Mouse (Mus musculus) adrenal gland, postnatal 4 days (tissue): ENCODE results near the gene Zdhhc8. TPM values are rescaled to one million over a fixed set of nuclear protein-coding genes. Genes with fewer than 3 reads are reported as not detected.
A peak's percentile ranks its signal among the peaks of the same experiment; 100 is the strongest.

Experiments
- DNase-seq, 2 experiments: peaks; one replicate each; pipeline ENCODE4 v3.0.0; 2021 to 2022; ENCODE audit warnings: low spot score in 2 of 2, mixed read lengths in 2 of 2
- long read RNA-seq, 2 experiments: library from polyadenylated mRNA; stranded (forward); transcript quantifications; one replicate each; pipeline ENCODE4 v2.0.0; 2021
- total RNA-seq, 2 experiments: library from RNA; stranded (reverse); gene quantifications; 2 replicates each; pipeline ENCODE4 v1.2.3; 2021

Zdhhc8 gene
- total RNA-seq, result 10 to 100 TPM; 26.7 to 27.0 TPM
- long read RNA-seq, experiment 1, full-length matches to known transcripts, result 11 of 25 reads
- long read RNA-seq, experiment 1, partial matches to known transcripts, result 7 of 25 reads
- long read RNA-seq, experiment 1, other reads (novel, unspliced or antisense), result 7 of 25 reads
- long read RNA-seq, experiment 2, full-length matches to known transcripts, result 5 of 46 reads
- long read RNA-seq, experiment 2, partial matches to known transcripts, result 11 of 46 reads
- long read RNA-seq, experiment 2, other reads (novel, unspliced or antisense), result 30 of 46 reads

- peak in 1 of 2 experiments; percentile 59 for DNase-seq
Observed at GRCm38 (mm10) chr16:18234671-18235388, at the start of gene Zdhhc8. Gene Zdhhc8, minus strand, starts transcription at chr16:18235136.

- no peak for DNase-seq
Observed at GRCm38 (mm10) chr16:18275166-18275565, 40.2 kb upstream of the Zdhhc8 start.

GRCm38 (mm10) chr16:18268182-18268581 lies 33.2 kb upstream of the Zdhhc8 start:
- DNase-seq, result no peak

GRCm38 (mm10) chr16:18265024-18265423 lies 30.1 kb upstream of the Zdhhc8 start:
- DNase-seq, result no peak

- DNase-seq, result no peak
Observed at GRCm38 (mm10) chr16:18258221-18258620, 23.3 kb upstream of the Zdhhc8 start, which contains the start of gene Gm49776. Gene Gm49776, minus strand, starts transcription at chr16:18258321.

- no peak for DNase-seq
Observed at GRCm38 (mm10) chr16:18253866-18254265, 18.9 kb upstream of the Zdhhc8 start.

- no peak for DNase-seq
Observed at GRCm38 (mm10) chr16:18252736-18253135, 17.8 kb upstream of the Zdhhc8 start.

- no peak for DNase-seq
Observed at GRCm38 (mm10) chr16:18250828-18251790, 16.2 kb upstream of the Zdhhc8 start.

GRCm38 (mm10) chr16:18250231-18250630 lies 15.3 kb upstream of the Zdhhc8 start:
- no peak for DNase-seq

- DNase-seq, result no peak
Observed at GRCm38 (mm10) chr16:18249364-18249967, 14.5 kb upstream of the Zdhhc8 start.

- peak; percentile 96 to 98 for DNase-seq
Observed at GRCm38 (mm10) chr16:18248433-18249363, 13.8 kb upstream of the Zdhhc8 start, which contains the start of the genes Trmt2a and Ranbp1. Gene Trmt2a, plus strand, starts transcription at chr16:18248679. Gene Ranbp1, minus strand, starts transcription at chr16:18248732.

GRCm38 (mm10) chr16:18247521-18248399 lies 12.8 kb upstream of the Zdhhc8 start:
- DNase-seq, result no peak

GRCm38 (mm10) chr16:18241581-18241980 lies 6.6 kb upstream of the Zdhhc8 start:
- DNase-seq, result no peak

GRCm38 (mm10) chr16:18236676-18237501 lies 2.0 kb upstream of the Zdhhc8 start:
- DNase-seq, result no peak

- DNase-seq, result peak in 1 of 2 experiments; percentile 48
Observed at GRCm38 (mm10) chr16:18235389-18236065, 591 bp upstream of the Zdhhc8 start.

- no peak for DNase-seq
Observed at GRCm38 (mm10) chr16:18233919-18234670, 841 bp downstream of the Zdhhc8 start.
